Comparison of ENCODE assay signal across 8 mouse cellular contexts in the genomic region with DNA sequence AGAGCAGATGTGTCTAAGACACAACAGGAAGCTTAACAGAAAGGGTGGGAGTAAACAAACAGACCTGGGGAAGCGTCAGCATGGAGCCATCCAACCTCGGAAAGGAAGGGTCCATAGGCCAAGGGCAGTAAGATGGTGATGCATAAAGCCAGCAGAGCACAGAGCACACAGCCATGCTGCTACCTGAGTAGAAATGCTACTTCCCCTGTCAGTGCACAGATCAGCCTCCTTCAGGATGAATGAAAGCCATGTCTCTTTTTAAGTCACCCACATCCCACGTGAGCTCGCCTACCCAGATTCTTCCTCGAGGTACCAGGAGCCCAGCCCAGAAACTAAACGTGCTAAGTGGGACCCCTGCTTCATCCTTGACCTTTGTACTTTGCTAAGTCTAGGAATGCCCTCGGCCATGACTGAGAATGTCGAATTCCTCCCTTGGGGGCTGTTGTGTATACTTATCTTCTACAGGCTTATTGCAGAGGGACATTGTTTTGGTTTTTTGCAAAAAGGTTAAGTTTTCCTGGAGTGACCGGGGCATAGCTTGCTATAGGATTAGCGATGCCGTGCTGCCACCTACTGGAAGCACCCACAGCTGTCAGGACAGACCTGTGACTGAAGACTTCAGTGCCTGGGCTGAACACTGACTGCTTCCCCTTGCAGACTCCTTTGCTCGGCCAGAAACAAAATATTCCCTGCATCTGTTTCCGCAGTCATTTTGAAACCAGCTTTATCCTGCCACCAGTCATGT.
DNase-seq lines count a peak whose midpoint lies in the region; ATAC-seq and TF ChIP-seq lines count a peak whose summit lies in the region.

No protein-coding gene starts in this region.

- peaks cover 11% of the 10 kb centered on the region for H3K4me1 ChIP-seq in hindbrain, embryonic 13.5 days (replicated peaks)

- H3K9me3 ChIP-seq in hindbrain, embryonic 13.5 days = no peaks in the 10 kb centered on the region

- peak; percentile 92 for TF ChIP-seq CTCF in Patski (IDR thresholded peaks at IDR 0.05)

- ATAC-seq in Patski = peak; percentile 62
- ATAC-seq in hindbrain, embryonic 13.5 days (ENCODE audit: low FRiP score) = peak; percentile 74

- H3K9ac ChIP-seq in hindbrain, embryonic 13.5 days = no peak overlapping the region

- POLR2A ChIA-PET in Patski (lab: Charles Lee) = no interaction called here

- H3K36me3 ChIP-seq in hindbrain, embryonic 13.5 days = no peaks in the 10 kb centered on the region

- CTCF ChIA-PET in Patski (lab: Charles Lee) = interaction anchor here (0.8 to 1.6 kb wide), 11 partner anchors 9 to 348 kb away, joined by 3 to 9 read pairs (median 3); no protein-coding TSS in a partner anchor

- peak overlapping the region; percentile 70 for H3K27ac ChIP-seq in hindbrain, embryonic 13.5 days

- WGBS in hindbrain, embryonic 13.5 days = 33% methylated on average over 13 of the region's 13 CpGs

- no peaks in the 10 kb centered on the region for H3K27me3 ChIP-seq in Patski
- no peaks in the 10 kb centered on the region for H3K27me3 ChIP-seq in hindbrain, embryonic 13.5 days

- no peak overlapping the region for H3K4me2 ChIP-seq in hindbrain, embryonic 13.5 days

- in situ Hi-C loops in Patski (cut with MboI; ENCODE audit: low pct_unique_long_range_greater_than_20kb) = loop anchor here (10.0 kb wide), 1 partner anchor 265 kb away; no protein-coding TSS in a partner anchor

- no peak for DNase-seq in Patski (ENCODE audit: low read depth, low spot score)
- peak; percentile 93 for DNase-seq in cerebellum, postnatal 10 days
- DNase-seq in frontal cortex, postnatal 25 days (ENCODE audit: low spot score in 2 of 2) = peak; percentile 66 to 71
- DNase-seq in layer of hippocampus, postnatal 10 days (ENCODE audit: low spot score in 2 of 2) = peak; percentile 84 to 86
- peak; percentile 83 for DNase-seq in lung, postnatal 36 days
- peak; percentile 84 for DNase-seq in right cerebral cortex, adult 2 months (ENCODE audit: low spot score in 2 of 2)
- DNase-seq in urinary bladder, adult 2 months (ENCODE audit: low spot score) = peak; percentile 34

- H3K4me3 ChIP-seq in hindbrain, embryonic 13.5 days = no peak overlapping the region
